Mouse (Mus musculus): ENCODE measurements at regions not wholly inside any gene's neighbourhood (a gene's known extent, or its start where the extent isn't known, plus 50 kb on each side); places are given as distances from the start of the nearest gene placed in this dataset.

DNA sequence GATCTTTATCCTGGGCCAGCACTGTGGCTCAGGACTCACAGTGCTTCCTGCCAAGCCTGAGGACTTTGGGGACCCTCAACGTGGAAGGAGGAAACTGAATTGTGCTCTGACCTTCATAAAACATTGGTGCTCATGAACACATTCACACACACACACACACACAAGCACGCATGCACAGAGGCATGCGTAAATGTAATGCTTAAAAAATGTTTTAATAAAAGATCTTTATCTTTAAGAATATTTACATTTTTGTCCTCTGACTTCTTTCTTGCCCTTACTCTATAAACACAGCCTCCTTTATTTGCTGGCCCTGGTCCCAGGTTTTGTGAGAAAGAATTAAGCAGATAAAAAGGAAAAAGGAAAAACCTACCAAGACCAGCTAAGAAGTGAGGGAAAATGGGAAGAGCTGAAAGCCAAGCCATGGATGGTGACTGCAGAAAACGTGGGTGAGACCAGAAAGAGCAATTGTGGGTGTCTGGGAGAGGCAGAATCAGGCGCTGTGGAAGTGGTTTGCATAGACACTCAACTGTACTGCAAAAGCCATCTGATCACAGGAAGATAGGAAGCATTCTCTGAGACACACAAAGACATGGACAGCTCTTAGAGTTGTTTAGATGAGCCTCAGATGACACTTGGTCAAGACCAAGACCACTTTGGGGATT is 56.7 kb upstream of the Spats2l start:
- TF ChIP-seq CTCF (IDR thresholded peaks at IDR 0.05; ENCODE audit: low read depth) (no peak), EP300 (IDR thresholded peaks at IDR 0.05; ENCODE audit: low read depth) (no peak)
